Mouse (Mus musculus): ENCODE data around the gene Cnga1.

The Cnga1 gene

DNA sequence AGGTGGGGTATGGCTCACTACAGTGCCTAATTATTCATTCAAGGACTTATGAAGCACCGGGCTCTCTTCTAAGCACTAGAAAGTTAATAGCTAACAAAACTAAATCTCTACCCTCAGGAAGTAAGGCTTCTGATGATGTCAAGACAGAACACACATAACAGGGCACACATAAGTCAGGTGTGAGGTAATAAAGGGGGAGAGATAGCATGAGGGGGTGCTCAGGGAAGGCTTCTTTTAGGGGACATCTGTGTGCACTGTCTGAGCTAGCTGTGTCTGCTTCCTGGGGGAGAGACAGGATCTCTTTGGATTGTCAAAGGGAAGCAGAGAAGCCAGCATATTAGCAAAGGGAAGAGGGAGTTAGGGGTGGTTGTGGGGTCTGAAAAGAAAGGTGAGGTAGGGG is at the start of gene Cnga1:
Gene Cnga1 (minus strand): TSS at position 101 of the 400 bp plus-strand sequence.
- DNase-seq = no peak

DNA sequence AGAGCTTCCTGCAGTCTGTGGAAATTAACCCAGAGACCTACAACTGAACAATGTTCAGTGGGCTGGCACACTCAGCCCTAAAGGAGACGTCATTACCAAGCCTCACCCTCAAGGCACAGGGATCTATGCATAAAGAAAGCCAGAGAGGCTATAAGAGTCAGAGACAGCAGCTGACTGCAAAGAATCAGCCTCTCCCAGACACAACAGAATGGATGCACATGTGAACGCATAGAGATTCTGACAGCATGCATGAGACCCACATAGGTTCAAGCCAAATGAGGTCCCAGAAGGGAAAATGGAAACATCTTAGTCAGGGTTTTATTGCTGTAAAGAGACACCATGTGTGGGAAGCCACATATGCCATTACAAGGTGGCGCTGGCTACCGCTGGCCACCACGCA is 46.4 kb upstream of the Cnga1 start:
- DNase-seq = no peak

DNA sequence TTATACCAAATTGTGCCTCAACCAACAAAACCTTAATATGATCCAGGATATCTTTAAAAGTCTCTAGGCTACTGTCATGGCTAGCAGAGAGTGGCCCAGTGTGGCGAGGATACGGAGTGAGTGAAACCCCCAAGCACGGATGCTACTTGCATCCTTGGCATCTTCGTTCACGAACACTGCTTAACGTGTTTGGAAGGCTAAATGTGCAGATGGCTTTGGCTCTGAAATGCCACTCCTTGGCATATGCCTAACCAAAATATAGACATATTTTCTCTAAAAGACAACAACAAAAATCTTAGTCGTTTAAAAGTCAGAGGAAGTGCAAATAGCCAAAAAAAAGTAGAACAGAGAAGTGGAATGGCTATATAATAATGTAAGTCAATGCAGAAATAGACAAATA is 45.5 kb upstream of the Cnga1 start:
- DNase-seq = no peak

DNA sequence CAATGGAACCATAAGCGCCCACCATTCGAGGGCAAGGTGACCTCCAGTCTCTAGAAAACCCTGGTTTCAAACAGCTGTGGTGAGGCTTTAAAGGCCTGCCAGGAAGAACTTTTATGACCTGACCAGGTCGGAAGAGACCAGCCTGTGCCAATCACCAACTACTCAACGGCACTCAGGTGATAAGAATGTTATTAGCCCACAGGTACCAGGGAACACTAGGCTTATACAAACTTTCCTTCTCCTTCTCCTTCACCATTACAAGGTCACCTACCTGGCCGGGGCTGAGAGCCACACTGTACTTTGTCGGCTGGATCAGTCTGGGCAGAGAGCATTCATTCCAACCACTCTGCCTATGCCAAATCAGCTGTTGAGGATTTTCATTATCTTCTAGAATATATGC is 37.4 kb upstream of the Cnga1 start:
- no peak for DNase-seq

DNA sequence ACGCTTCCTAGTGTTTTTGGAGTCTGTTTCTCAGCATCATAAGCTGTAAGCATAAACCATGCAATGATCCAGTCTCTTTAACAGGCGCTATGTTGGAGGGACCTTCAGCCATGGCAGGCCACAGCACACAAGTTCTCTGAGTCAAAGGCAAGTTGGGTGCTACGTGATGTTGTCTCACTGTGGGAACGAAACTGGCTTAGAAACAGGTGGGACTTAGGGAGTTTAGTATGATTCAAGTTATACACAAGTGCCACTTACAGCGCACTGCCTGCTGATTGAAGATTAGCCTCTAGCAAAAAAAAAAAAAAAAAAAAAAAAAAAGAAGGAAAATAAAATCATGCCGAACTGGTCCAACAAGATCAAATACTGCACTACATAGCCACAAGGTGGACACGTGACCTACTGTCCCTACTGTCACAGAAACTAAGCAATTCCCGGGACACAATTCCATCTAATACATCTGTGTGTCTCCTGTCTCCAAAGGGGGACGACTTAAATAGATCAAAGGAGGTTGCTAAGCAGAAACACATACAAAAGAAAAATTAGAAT is 31.0 kb upstream of the Cnga1 start:
- DNase-seq = no peak

DNA sequence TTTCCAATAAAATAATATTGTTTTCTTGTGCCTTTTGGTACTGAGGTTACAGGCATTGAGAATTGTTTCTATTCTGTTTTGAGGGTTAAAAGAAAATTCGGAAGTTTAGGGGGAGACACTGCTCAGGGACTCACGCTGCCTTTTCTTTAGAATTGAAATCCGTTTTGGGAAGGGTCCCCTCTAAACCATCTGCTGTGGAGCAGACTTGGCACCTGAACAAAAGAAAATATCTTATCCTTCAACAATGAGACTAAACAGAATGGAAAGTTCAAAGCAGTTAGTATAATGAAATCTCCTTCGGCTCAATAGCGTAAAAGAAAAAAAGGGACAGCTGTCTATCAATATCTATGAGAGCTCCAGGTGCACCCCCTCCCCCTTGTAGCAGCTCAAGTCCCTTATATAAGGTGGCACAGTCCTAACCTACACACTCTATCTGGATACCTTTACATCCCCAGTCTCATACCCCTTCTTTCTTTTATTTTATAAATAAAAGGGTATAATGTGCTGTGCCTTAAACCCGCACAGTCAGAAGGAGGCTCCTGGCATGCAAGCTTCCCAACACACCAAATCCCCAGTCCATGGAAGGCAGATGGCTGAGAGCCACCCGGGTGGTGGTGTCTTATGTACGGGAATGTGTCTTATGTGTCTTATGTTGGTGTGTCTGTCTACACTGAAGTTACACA is 27.1 kb upstream of the Cnga1 start:
- no peak for DNase-seq

DNA sequence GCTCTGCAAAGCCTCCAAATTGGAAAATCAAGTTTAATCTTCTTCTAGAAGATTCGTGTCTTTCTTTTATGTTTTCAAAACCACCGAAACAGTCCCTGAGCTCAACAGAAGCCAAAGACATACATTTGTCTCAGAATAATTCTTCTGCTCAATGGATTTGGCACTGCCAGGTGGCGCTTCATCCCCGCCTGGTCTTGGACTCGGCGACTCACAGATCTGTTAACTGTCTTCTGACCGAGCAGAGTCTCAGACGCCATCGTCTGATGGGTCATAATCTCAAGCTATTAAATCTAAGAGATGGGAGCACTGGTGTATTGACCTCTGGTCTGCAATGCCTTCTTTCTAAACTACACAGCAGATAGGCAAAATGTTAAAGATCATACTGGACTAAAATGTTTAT is 24.3 kb upstream of the Cnga1 start:
- DNase-seq = no peak

DNA sequence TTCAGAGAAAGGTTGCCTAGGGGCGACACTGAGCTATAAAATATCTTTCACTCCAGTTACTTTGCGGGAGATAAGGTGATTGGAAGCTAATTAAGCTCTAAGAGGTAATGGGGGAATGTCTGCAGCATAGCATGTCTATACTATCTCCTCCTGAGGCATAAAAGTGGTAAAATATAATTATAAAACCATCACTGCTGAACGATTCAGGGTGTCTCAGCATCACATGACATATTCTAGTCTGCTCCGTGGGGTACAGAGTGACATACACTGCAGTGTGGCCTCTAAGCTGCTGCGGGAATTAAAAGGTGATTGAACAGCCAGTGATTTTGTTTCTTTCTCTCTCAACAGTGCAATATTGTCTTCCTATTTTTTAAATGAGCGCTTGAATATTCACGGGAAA is 22.4 kb upstream of the Cnga1 start:
- DNase-seq = no peak

DNA sequence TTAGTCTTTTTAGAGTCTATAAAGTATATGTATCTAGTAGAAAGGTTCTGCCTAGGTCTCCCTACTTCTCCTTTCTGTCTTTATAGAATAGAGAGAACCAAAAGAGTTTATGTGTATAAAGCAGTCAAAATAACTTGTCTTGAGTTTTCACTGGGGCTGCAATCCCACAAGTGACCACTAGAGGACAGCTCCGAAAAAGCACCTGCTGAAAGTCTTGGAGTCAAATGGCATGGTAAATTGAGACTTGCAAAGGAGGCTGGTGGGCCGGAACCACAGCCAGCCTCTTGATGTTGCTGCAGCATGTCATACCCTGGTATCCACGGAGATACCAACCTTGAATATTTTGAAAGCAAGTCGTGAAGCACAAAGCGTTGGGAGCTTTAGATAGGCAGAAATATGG is 21.2 kb upstream of the Cnga1 start:
- DNase-seq = peak; percentile 74 to 76

DNA sequence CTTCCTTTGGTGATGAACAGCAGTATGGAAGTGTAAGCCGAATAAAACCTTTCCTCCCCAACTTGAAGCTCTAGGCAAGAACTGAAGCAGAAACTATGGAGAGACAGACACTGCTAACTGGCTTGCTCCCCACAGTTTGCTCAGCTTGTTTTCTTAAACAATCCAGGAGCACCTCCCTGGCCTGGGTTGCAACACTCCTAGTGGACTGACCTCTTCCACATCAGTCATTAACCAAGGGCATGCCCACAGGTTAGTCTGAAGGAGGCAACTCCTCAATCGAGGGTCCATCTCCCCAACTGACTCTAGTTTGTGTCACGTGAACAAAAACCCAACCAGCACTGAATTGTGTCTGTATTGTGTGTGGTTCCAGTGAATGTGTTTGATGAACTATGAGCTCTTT is 20.8 kb upstream of the Cnga1 start:
- no peak for DNase-seq

DNA sequence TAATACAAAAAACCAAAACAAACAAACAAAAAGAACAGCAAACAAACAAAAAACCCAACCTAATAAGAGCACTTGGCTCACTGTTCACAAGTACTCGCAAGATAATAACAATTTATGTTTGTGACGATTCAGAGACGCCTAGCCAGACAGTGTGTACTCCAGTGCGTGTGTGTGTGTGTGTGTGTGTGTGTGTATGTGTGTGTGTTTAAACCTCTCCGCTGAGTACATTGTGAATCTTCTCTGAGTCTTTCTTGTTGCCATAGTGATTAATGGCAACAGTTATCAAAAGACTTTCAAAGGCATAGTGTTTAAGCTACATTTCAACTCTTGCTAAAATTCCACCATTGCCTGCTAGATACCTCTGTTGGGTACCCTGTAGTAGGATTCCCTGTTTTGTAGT is 20.1 kb upstream of the Cnga1 start:
- DNase-seq = no peak

DNA sequence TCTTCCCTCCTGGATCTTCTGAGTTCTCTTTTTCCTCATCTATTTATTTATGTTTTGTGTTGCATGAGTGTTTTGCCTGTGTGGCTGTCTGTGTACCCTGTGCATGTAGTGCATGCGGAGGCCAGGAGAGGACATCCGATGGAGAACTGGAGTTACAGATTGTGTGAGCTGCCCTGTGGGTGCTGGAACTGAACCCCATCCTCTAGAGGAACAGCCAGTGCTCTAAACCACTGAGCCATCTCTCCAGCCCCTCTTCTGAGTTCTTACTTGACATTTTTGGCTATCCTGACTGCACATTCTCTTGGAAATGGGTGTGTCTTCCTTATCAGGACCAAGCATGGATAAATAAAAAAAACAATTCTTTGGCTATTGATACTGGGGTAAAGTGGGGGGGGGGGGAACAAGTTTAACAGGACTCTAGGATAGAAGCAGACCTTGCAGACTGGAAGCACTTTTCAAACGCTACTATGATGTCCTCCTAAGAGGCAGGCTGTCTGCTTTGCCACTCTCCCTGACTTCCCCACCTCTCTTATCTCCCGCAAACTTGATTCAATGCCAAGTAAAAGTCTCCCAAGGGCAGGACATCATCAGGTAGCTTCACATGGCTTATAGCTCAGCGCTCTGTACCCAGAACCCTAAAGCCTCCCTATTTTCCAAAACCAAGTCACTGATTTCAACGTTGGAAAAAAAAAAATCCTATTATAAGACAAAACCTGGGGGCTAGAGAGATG is 17.1 kb upstream of the Cnga1 start:
- no peak for DNase-seq

DNA sequence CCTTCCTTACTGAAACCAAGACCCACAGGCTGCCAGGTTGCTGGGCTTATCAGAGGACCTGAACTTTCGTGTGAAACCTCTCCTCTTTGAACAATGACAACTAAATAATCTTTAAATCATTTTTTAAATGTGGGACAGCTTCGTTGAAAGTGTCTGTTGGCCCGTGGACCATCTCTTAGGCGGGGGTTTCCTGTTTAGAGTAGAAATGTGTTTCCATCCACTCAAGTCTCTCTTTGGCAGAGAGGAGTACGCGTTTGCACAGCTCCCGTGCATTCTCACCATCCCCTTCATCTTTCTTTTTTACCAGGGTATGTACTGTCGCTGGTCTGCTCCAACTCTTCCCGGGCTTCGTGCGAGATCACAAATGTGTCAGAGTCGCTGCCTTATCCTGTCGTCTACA is 14.3 kb upstream of the Cnga1 start:
- no peak for DNase-seq

DNA sequence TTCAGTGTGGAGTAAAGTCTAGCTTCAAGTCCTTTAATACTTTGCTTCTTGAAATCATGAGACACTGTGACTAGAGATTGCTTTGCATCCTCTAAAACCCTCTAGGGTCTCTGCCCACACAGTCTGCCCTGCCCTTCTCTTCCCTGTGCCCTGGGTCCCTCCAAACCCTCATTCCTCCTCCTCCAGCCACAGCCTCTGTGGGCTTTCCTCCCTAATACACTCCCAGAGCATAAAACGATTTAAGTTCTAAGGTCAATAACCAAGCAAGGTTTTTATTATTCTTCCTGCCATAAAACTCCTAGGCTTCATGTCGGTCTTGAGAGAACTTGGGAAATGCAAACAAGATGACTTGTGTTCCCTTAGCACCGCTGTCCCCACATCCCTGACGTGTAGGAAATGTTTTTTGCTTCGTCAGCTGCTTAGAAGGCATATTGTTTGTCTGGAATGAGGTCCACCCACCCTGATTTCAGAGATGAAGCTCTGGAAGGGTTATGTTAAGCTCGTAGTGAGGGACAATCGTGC is 12.3 kb upstream of the Cnga1 start:
- DNase-seq = no peak

DNA sequence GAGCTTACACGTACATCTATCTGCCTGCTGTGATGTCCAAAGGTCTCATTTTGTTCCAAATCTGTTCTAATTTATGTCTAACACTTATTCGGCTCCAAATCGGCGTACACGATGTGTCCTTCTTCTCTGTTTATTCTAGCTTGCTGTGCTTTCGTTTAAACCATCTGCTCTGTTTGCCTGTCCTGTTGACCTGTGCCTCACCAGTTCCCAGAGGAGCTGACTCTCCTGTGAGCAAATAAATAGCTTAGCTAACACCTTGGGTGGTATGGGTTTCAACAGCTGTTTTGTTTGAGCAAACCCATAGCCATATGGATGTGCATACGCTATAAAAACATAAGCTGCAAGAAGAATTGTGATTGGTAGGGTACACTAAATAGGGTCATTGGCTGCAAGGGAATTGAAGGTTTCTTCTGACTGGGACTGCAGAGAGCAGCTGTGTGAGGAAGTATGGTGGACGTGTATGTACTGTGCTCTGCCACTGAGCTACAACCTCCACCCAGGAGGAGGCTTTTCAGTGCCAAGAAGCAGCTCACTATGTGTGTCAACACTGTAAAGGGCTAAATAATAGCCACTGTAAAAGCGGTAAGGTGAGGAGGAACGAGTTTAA is 9.1 kb upstream of the Cnga1 start:
- DNase-seq = no peak

DNA sequence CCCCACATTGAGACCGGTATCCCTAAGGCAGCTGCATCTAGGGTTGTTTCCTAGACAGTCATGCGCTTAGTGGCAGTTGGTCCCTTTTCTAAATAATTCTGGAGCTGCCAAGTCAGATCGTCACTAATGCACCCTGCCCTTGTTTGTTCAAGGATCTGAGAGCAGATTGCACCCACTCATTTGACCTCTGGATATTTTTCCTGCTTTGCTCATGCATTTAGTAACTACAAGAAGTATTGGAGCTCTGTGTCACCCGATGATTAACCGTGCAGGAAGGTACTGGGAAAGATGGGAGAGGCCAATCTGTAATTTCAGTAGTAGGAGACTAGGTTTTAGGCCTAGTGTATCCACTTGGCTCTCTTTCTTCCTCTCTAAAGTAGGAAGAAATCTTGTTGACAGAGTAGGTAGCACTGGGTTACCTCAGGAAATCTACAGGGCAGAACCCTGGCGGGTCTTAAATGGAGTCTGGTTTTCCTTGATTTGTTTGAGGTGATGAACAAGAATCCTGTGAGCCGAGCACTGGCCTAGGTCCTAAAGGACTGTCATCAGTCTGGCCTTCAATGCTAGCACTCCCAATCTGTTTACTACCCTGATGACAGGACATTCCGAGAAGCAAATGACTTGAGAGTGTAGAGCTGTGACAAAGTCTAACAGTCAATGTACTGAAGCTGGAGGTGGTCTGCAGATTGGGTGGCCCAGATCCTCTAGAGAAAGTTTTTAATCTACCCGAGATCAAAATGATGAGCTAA is 5.1 kb upstream of the Cnga1 start:
- DNase-seq = no peak

DNA sequence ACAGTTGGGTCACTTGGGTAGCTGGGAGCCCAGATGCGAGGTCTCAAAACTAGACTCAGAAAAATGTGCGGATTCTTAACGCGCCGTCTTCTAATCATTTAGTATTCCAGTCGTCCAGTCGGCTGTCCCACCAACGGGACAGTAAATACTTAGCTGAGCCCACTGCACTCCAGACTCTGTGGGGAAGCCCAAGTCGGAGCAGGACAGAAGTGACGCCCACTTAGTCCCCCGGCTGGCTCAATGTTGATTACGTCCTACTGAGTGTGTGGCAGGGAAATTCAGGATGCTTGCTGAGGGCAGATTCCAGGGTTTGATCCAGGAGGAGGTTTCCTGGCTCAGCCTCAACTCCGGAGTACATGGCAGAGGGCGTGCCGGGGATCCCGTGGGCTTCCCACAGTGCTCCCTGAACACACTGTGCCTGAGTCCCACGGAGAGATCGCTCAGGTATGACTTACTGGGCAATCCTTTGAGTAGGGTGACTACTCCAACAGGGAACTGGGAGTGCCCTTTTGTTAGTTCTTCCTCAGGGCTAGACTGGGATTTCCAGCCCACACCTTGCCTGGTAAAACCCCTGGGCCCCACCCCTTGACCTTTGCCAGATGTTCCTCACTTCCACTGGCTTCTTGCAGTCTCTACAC is 4.0 kb upstream of the Cnga1 start:
- no peak for DNase-seq

DNA sequence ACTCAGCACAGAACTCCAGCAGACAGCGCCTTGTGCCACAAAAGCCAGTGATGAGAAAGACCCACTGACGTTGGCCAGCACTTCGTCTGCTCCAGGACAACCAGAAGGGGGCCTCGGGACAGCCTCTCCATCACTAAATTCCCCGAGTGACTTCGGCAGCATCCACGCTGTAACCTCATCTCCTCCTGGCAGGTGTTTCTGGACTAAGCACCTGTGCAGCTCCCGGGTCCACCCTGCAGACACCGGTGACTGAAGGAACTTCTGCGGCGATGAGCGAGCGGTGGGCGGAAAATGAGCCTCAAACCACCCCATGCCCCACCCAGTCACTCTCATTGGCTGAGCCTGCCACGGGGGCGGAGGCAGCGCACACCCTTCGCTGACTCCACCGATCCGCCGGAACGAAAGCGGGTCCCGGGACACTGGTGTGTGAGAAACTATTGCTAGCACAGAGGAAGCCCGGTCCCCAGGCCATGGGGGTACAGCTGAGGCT is 3.4 kb upstream of the Cnga1 start, which contains the start of gene Nipal1:
Gene Nipal1 (plus strand): TSS at position 378 of the 490 bp plus-strand sequence.
- peak; percentile 77 to 85 for DNase-seq

DNA sequence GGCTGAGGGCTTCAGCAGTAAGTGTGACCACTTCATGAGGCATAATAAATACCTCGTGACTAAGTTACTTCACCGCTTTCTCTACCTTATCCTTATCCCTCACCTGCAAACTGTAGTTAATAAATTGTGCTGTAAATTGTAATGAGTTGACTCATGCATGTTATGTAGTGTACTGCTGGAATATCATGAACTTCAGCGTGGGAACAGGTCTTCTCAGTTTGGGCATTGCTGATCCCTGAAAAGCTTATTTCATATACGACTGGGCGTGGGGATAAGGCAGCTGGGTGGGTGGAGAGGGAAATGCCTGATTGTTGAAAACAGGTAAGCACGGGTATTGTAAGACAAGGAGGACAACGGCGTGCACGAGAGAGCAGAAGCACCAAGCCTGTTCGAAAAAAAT is 2.9 kb upstream of the Cnga1 start:
- no peak for DNase-seq

DNA sequence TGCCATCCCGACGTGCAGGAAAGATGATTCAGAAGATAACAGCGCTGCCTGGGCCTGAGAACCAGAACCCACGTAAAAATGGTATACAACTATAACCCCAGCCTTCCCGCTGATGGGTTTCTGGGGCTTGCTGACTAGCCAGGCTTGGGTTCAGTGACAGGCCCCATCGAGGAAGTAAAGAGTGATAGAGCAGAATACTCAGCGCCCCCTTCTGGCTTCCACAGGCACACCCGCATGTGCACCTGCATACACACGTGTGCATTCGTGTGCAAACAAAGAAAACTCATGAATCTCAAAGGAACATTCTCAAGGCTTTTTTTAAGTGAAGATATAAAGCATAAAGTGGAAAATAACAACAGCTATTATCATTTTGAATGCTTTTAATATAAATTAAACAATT is 2.1 kb upstream of the Cnga1 start:
- peak in 1 of 2 experiments; percentile 30 for DNase-seq

DNA sequence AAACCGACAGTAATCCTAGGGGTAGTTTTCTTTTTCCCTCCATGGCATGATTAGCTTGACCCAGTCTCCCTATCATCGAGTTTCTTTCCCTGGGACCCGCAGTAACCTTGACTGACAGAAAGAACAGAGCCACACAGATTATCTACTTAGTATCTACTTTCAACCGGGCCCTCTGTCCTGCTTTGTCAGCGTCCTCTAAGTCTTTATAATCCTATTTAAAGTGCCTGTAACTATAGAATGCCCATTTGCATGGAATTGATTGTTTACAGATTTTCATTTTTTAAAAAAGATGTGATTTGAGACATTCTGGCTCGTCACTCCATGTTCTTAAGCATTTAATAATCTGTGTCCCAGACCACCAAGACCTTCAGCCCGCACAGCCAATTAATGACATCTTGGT is 420 bp downstream of the Cnga1 start:
- no peak for DNase-seq

DNA sequence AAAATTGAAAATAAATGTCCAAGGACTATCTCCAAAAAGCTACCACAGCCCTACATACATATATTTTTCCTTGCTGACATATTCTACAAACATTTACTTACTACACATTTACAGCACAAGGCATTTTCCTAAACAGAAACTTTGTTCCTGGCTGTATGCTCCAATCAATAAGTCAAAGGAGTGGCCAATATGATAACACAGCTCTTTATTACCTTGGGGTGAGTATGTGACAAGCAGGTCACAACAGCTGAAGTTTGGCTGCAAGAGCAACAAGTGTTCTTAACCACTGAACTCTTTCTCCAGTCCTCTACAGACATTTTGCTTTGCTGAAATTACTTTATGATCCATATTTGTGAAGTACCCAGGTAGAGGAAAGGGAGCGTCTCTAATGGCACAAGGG is 4.0 kb downstream of the Cnga1 start:
- no peak for DNase-seq
